ENCODE assay signal across 9 mouse cellular contexts in the genomic region with DNA sequence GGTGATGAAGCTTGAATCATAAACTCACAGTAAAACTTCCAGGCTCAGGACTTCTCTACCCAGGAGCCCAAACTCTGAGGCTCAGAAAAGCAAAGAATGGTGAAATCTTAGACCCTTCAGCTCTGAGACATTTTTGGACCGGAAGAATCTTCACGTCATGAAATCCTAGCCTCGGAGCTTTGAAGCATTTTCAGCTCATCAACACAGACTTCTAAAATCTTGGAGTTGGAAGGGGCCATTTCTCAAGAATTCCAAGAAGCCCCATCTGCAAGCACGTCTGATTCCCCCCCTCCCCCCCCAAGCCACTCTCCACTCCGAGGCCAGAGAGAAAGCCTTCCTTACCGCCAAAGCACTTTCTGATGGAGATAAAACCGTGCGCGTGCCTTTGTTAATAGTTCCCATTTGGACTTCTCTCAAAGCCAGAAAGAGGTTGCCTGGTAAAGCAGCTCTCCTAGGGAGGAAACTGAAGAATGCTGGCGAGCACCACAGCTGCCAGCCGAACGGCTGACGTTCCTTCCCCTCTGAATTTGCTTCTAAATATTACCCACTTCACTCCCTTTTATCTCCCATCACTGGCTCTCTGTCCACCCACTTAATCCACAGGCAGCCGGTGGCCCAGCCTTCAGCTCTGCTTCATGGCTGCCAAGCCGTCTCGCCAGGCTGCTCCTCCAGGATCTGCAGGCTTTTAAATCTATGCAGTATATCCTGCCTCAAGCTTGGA. TPM values are rescaled to one million over a fixed set of nuclear protein-coding genes. Genes with fewer than 3 reads are reported as not detected.
DNase-seq lines count a peak whose midpoint lies in the region; ATAC-seq lines count a peak whose summit lies in the region.
"Had no signal": no experiment of that assay in that cellular context is flagged by ENCODE, and none has a peak within 500 bp of the region (broad histone marks: within the 10 kb centered on the region; RNA-seq: fewer than 3 reads in every experiment).

No protein-coding gene starts in this region.

- peaks cover 25% of the 10 kb centered on the region for H3K4me1 ChIP-seq in limb, embryonic 12.5 days (replicated peaks)
- peaks cover 19% of the 10 kb centered on the region for H3K4me1 ChIP-seq in limb, embryonic 10.5 days

- H3K27me3 ChIP-seq in limb, embryonic 12.5 days: peaks cover 56% of the 10 kb centered on the region
- H3K27me3 ChIP-seq in limb, embryonic 10.5 days (ENCODE audit: low read depth, poor library complexity, severe bottlenecking): peaks cover 54% of the 10 kb centered on the region; the same call in 1 of the 2 replicates

- H3K9me3 ChIP-seq in limb, embryonic 12.5 days: no peaks in the 10 kb centered on the region
- H3K9me3 ChIP-seq in limb, embryonic 10.5 days (replicated peaks): no peaks in the 10 kb centered on the region

- H3K4me2 ChIP-seq in limb, embryonic 12.5 days: peak overlapping the region; percentile 26

- no peak for DNase-seq in limb, embryonic 10.5 days (ENCODE audit: low spot score)
- DNase-seq in heart, adult 18-20 months: peak; percentile 56 to 82
- peak; percentile 52 to 74 for DNase-seq in left cerebral cortex, adult 9 months (ENCODE audit: low spot score in 2 of 2)
- peak; percentile 61 for DNase-seq in right cerebral cortex, postnatal 25 days
- DNase-seq in kidney, postnatal 36 days: no peak
- DNase-seq in thymus, postnatal 10 days (ENCODE audit: low spot score in 2 of 2): no peak
- DNase-seq in gastrocnemius, postnatal 14 days: no peak
- DNase-seq: cerebellum, postnatal 36 days had no signal

- 32% methylated on average over 16 of the region's 16 CpGs for WGBS in limb, embryonic 12.5 days
- WGBS in limb, embryonic 10.5 days: 52% methylated on average over 16 of the region's 16 CpGs

- ATAC-seq in limb, embryonic 12.5 days (ENCODE audit: insufficient number of reproducible peaks, insufficient read depth, low FRiP score, low TSS enrichment, low read depth): no peak

- no peaks in the 10 kb centered on the region for H3K36me3 ChIP-seq in limb, embryonic 12.5 days
- no peaks in the 10 kb centered on the region for H3K36me3 ChIP-seq in limb, embryonic 10.5 days

- intact Hi-C loops in gastrocnemius, postnatal 14 days (cut with DNase I; ENCODE audit: low total_unique reads): no loop called here

- no peak overlapping the region for H3K4me3 ChIP-seq in limb, embryonic 12.5 days (replicated peaks)
- no peak overlapping the region for H3K4me3 ChIP-seq in limb, embryonic 10.5 days

- 0 out of 2 replicates have a peak overlapping the region, but pooled peaks have one; percentile 29 for H3K27ac ChIP-seq in limb, embryonic 12.5 days
- H3K27ac ChIP-seq in limb, embryonic 10.5 days: no peak overlapping the region

- H3K9ac ChIP-seq in limb, embryonic 12.5 days (replicated peaks): no peak overlapping the region

RNA-seq across cellular contexts. Expression of gene Trabd2b, which starts 9.6 kb away (rescaled TPM):
- polyA plus RNA-seq in limb, embryonic 12.5 days (2016; fragmentation: Nextera tagmentation; extraction: Ambion mirVana): 0.59 and 0.72 TPM in 2 replicates
- polyA plus RNA-seq in limb, embryonic 10.5 days (2016; fragmentation: Nextera tagmentation; extraction: Ambion mirVana): 0.34 and 0.56 TPM in 2 replicates
- total RNA-seq in heart, adult 18-20 months (2021): 10 to 100 TPM; 55.0 to 56.7 TPM
- total RNA-seq in gastrocnemius, postnatal 14 days (2021): 1 to 10 TPM; 1.6 to 2.2 TPM

Comparison
In these comparisons a context has a peak if more than half of its experiments do, and no peak if none do; other contexts are left out.
1. DNase-seq: peak in heart, adult 18-20 months (2 of 2), left cerebral cortex, adult 9 months (2 of 2) and right cerebral cortex, postnatal 25 days (single experiment); none in limb, embryonic 10.5 days (single experiment), kidney, postnatal 36 days (0 of 2), thymus, postnatal 10 days (0 of 2) and gastrocnemius, postnatal 14 days (single experiment).
2. RNA of gene Trabd2b, which starts 9.6 kb away (total RNA-seq): 55.0 to 56.7 TPM in heart, adult 18-20 months; 1.6 to 2.2 TPM in gastrocnemius, postnatal 14 days; every median in the first group is over 10 times any median in the second.